Mouse (Mus musculus) left cerebral cortex, postnatal 10 days (tissue): Measurements from ENCODE around the gene Actrt1. TPM values are rescaled to one million over a fixed set of nuclear protein-coding genes. Genes with fewer than 3 reads are reported as not detected.

Experiments used
- DNase-seq, 2 experiments: peaks; one replicate each; pipeline ENCODE4 v3.0.0; 2021 to 2022; ENCODE audit warnings: low spot score in 2 of 2, mixed read lengths in 1 of 2; ENCODE audit errors: extremely low spot score in 1 of 2
- intact Hi-C: fragments of 180-260 bp; cut with DNase I; formaldehyde crosslinking; loops from one replicate; pipeline ENCODE4 v1.15.1; 2025
- total RNA-seq, 2 experiments: library from RNA; stranded (reverse); gene quantifications; 2 replicates each; pipeline ENCODE4 v1.2.3; 2021

Gene Actrt1
- total RNA-seq: not detected

GRCm38 (mm10) chrX:46328707-46329106 lies at the start of gene Actrt1:
Actrt1 (plus strand) TSS chrX:46329007.
- intact Hi-C loops: no loop called here
- DNase-seq: no peak

DNA sequence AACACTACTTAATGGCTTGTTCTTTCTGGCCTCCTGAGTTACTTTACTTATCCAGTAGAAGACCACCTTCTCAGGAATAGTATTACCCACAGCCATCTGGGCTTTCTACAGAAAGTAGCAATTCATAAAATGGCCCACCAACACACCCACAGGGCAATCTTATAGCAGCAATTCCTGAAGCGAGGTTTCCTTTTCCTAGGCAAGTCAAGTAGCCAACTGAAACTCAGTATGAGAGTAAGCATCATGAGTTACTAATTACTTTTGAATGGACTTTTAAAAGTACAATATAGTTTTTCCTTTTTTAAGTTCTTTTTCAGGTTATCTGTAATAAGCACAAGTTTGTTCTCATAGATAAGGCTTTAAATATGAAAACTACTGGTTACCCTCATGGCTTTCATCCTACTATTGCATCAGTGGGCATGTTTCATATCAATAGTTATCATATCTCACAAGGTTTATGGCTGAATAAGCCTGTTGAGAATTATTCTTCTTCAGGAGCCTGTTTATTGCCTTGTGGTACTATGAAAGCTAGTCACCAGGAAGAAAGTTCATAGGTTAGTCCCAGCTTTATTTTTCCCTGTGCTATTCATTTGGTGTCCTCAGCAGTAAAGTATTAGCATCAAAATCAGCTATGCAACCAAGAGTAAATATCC lies 2.8 kb downstream of the Actrt1 start:
- DNase-seq: no peak
- intact Hi-C loops: no loop called here
